Mouse (Mus musculus) neutrophil, adult 5-6 weeks (primary cell): ENCODE measurements around the gene Tll2. TPM values are rescaled to one million over a fixed set of nuclear protein-coding genes. Genes with fewer than 3 reads are reported as not detected.

Experiments used
- ATAC-seq: fragments of 151-379, 151-347 bp; 2 replicates; pipeline ENCODE4 v1.8.0; 2017; ENCODE audit warnings: mild to moderate bottlenecking, moderate TSS enrichment; ENCODE audit not compliant: insufficient number of reproducible peaks, poor library complexity, low FRiP score, severe bottlenecking; ENCODE audit errors: extremely low read depth
- total RNA-seq: library from RNA; stranded (forward); fragments of 200-1000 nt; gene quantifications from 2 replicates; pipeline ENCODE4 v1.2.3, GENCODE M21; 2017

Gene Tll2
- total RNA-seq, 1 experiment from 2014 or later, result 0.35 TPM

- ATAC-seq, result no peak
These were observed 41.3 kb downstream of the Tll2 start for GRCm38 (mm10) chr19:41165144-41165913.

GRCm38 (mm10) chr19:41164447-41165095, 42.1 kb downstream of the Tll2 start:
- ATAC-seq, result no peak

GRCm38 (mm10) chr19:41160388-41160787, 46.2 kb downstream of the Tll2 start:
- no peak for ATAC-seq

GRCm38 (mm10) chr19:41154681-41155080, 52.0 kb downstream of the Tll2 start:
- no peak for ATAC-seq

GRCm38 (mm10) chr19:41152462-41152861, 54.2 kb downstream of the Tll2 start:
- ATAC-seq, result no peak

- no peak for ATAC-seq
These were observed 54.6 kb downstream of the Tll2 start for GRCm38 (mm10) chr19:41152016-41152370.

GRCm38 (mm10) chr19:41151321-41152015, 55.2 kb downstream of the Tll2 start:
- no peak for ATAC-seq

- ATAC-seq, result no peak
These were observed 65.7 kb downstream of the Tll2 start for GRCm38 (mm10) chr19:41140961-41141360.

GRCm38 (mm10) chr19:41139629-41140028, 67.0 kb downstream of the Tll2 start:
- no peak for ATAC-seq

GRCm38 (mm10) chr19:41123009-41123408, 83.6 kb downstream of the Tll2 start:
- ATAC-seq, result no peak

GRCm38 (mm10) chr19:41119924-41120323, 86.7 kb downstream of the Tll2 start:
- ATAC-seq, result no peak

- no peak for ATAC-seq
These were observed 88.3 kb downstream of the Tll2 start for GRCm38 (mm10) chr19:41118346-41118745.

- no peak for ATAC-seq
These were observed 89.3 kb downstream of the Tll2 start for GRCm38 (mm10) chr19:41117334-41117733.

- no peak for ATAC-seq
These were observed 92.0 kb downstream of the Tll2 start for GRCm38 (mm10) chr19:41114611-41115010.

GRCm38 (mm10) chr19:41113911-41114531, 92.6 kb downstream of the Tll2 start:
- no peak for ATAC-seq

GRCm38 (mm10) chr19:41112609-41113008, 94.0 kb downstream of the Tll2 start:
- no peak for ATAC-seq

GRCm38 (mm10) chr19:41109991-41110390, 96.6 kb downstream of the Tll2 start:
- ATAC-seq, result no peak

GRCm38 (mm10) chr19:41109496-41109895, 97.1 kb downstream of the Tll2 start:
- no peak for ATAC-seq

- ATAC-seq, result no peak
These were observed 98.0 kb downstream of the Tll2 start for GRCm38 (mm10) chr19:41108666-41109065.

GRCm38 (mm10) chr19:41107530-41107929, 99.1 kb downstream of the Tll2 start:
- ATAC-seq, result no peak
